Mouse (Mus musculus) midbrain, embryonic 16.5 days (tissue): ENCODE measurements around the gene Mrpl4. TPM values are rescaled to one million over a fixed set of nuclear protein-coding genes. Genes with fewer than 3 reads are reported as not detected.
"Not testable (repeated sequence)": the region's sequence is repeated elsewhere in the genome, so short reads cannot be mapped to it uniquely, and the experiment has no call there.

Source experiments
- ATAC-seq: fragments of 200-750 bp; cut with Nextera tagmentation; 2 replicates; pipeline ENCODE4 v1.8.0; 2017; ENCODE audit warnings: moderate TSS enrichment
- H3K27ac ChIP-seq: fragments of 300-500 bp; sonication (generic); 2 replicates; pipeline ENCODE4 v1.5.1; 2014; ENCODE audit warnings: mild to moderate bottlenecking, low read length, mixed read lengths
- H3K27me3 ChIP-seq: fragments of 300-500 bp; sonication (generic); 2 replicates; pipeline ENCODE4 v1.6.1; 2014; ENCODE audit warnings: low read depth, low read length, mixed read lengths; ENCODE audit not compliant: control insufficient read depth, insufficient read depth
- H3K36me3 ChIP-seq: fragments of 300-500 bp; sonication (generic); 2 replicates; pipeline ENCODE4 v1.6.1; 2014; ENCODE audit warnings: mild to moderate bottlenecking, low read length, moderate library complexity, mixed read lengths; ENCODE audit not compliant: control insufficient read depth, insufficient read depth
- H3K4me1 ChIP-seq: fragments of 300-500 bp; sonication (generic); 2 replicates; pipeline ENCODE4 v1.6.1; 2014; ENCODE audit warnings: mild to moderate bottlenecking, low read length, mixed read lengths; ENCODE audit not compliant: control insufficient read depth, insufficient read depth
- H3K4me2 ChIP-seq: fragments of 300-500 bp; sonication (generic); 2 replicates; pipeline ENCODE4 v1.6.1; 2014; ENCODE audit warnings: mild to moderate bottlenecking, low read length, mixed read lengths
- H3K4me3 ChIP-seq: fragments of 300-500 bp; sonication (generic); 2 replicates; pipeline ENCODE4 v1.5.1; 2014; ENCODE audit warnings: low read depth, mild to moderate bottlenecking, low read length, moderate library complexity, mixed read lengths
- H3K9ac ChIP-seq: fragments of 300-500 bp; sonication (generic); 2 replicates; pipeline ENCODE4 v1.6.1; 2014; ENCODE audit warnings: low read depth, low read length, mixed read lengths
- H3K9me3 ChIP-seq: fragments of 300-500 bp; sonication (generic); replicated peaks from 2 replicates; pipeline ENCODE4 v1.6.1; 2014; ENCODE audit warnings: mild to moderate bottlenecking, low read length, mixed read lengths; ENCODE audit not compliant: control insufficient read depth, poor library complexity, severe bottlenecking
- WGBS: fragments of 180-500 bp; shearing (Covaris S2); extraction: QIAGEN DNeasy Blood & Tissue Kit; methylation state at CpG from one replicate; pipeline ENCODE4 v1.1.7; 2014; 5-methylcytosine and 5-hydroxymethylcytosine counted together
- polyA plus RNA-seq: library from polyadenylated mRNA; unstranded; fragments of >200 nt; fragmentation: Nextera tagmentation; extraction: Ambion mirVana; gene quantifications from 2 replicates; pipeline ENCODE4 v1.2.1, GENCODE M21; 2015

Mrpl4 gene
- polyA plus RNA-seq, 1 experiment from 2014 or later = 104 TPM

DNA sequence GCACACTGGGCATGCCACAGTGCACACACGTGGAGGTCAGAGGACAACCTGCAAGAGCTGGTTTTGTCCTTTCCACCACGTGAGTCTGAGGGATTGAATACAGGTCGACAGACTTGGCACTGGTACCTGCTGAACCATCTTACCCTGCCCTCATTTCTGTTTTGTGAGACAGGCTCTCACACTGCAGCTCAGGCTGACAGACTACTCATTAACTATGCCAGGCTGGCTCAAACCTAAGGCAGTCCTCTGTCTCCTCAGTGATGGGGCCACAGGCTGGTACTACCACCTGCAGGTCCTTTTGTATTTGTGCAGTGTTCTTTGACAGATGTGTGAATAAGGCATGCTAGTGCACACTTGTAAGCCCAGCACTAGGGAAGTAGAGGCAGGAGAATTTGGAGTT lies 7.5 kb upstream of the Mrpl4 start:
- no peak overlapping the region for H3K4me3 ChIP-seq
- no peaks in the 10 kb centered on the region for H3K9me3 ChIP-seq
- no peak overlapping the region for H3K27ac ChIP-seq
- H3K9ac ChIP-seq = no peak overlapping the region
- H3K4me2 ChIP-seq = no peak overlapping the region
- ATAC-seq = no peak
- WGBS = 67% methylated on average over 3 of the region's 3 CpGs
- peaks cover 4% of the 10 kb centered on the region for H3K4me1 ChIP-seq
- no peaks in the 10 kb centered on the region for H3K27me3 ChIP-seq
- no peaks in the 10 kb centered on the region for H3K36me3 ChIP-seq

DNA sequence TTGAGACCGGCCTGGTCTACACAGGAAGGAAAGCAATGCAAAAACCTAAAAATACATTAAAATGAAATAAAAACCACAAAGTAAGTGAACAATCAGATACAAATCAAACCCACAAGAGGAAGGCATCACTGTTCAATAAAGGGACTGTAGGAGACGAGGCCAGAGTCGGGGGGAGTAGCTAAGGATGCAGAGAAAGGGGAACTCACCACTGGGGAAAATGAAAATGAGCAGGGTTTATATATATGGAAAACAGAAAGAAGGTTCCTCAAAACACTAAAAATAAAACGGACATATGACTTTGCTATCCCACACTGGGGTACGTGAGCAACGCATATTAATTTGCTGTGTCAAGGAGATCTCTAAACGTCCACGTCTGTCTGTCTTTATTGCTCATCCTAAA lies 5.5 kb upstream of the Mrpl4 start:
- 90% methylated on average over 8 of the region's 8 CpGs for WGBS
- Histone ChIP-seq H3K27me3 (no peaks in the 10 kb centered on the region), H3K9me3 (no peaks in the 10 kb centered on the region), H3K36me3 (no peaks in the 10 kb centered on the region), H3K4me2 (no peak overlapping the region), H3K4me1 (no peaks in the 10 kb centered on the region), H3K9ac (no peak overlapping the region), H3K27ac (no peak overlapping the region), H3K4me3 (no peak overlapping the region)
- no peak for ATAC-seq

DNA sequence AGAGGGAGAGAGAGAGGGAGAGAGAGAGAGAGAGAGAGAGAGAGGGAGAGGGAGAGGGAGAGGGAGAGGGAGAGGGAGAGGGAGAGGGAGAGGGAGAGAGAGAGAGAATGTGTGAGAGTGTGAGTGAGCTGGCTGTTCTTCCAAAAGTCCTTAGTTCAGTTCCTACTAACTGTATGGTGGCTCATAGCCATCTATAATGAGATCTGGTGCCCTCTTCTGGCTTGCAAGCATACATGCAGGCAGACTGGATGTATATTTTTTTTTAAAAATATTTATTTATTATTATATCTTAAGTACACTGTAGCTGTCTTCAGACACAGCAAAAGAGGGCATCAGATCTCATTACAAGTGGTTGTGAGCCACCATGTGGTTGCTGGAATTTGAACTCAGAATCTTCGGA lies 4.2 kb upstream of the Mrpl4 start:
- H3K4me1 ChIP-seq, H3K9me3 ChIP-seq, H3K4me3 ChIP-seq, H3K36me3 ChIP-seq, H3K4me2 ChIP-seq, H3K27me3 ChIP-seq, ATAC-seq, H3K9ac ChIP-seq, H3K27ac ChIP-seq: not testable (repeated sequence)
- 69% methylated on average over 1 of the region's 1 CpGs for WGBS

DNA sequence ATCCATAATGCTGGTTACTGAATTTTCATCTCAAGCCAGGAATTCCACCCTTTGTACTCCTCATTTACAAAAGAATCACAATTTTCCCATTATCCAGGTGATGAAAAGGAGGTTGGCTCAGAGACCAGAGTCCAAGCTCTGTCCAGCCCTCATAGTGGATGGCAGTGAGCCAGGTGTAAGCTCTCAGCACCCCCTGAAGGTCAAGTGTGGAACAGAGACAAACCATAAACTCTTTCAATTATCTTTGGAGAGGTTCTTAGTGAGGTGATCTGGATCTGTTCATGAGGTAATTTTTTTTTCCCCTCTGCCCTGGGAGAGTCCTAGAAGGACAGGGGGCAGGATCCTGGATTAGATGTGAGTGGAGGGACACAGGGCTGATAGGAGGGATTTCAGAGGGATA lies 1.7 kb upstream of the Mrpl4 start:
- H3K4me1 ChIP-seq = peaks cover 9% of the 10 kb centered on the region
- H3K4me3 ChIP-seq = no peak overlapping the region
- no peaks in the 10 kb centered on the region for H3K27me3 ChIP-seq
- H3K9ac ChIP-seq = no peak overlapping the region
- no peak overlapping the region for H3K27ac ChIP-seq
- ATAC-seq = no peak
- no peak overlapping the region for H3K4me2 ChIP-seq
- no peaks in the 10 kb centered on the region for H3K9me3 ChIP-seq
- H3K36me3 ChIP-seq = peaks cover 4% of the 10 kb centered on the region; the same call in 1 of the 2 replicates

DNA sequence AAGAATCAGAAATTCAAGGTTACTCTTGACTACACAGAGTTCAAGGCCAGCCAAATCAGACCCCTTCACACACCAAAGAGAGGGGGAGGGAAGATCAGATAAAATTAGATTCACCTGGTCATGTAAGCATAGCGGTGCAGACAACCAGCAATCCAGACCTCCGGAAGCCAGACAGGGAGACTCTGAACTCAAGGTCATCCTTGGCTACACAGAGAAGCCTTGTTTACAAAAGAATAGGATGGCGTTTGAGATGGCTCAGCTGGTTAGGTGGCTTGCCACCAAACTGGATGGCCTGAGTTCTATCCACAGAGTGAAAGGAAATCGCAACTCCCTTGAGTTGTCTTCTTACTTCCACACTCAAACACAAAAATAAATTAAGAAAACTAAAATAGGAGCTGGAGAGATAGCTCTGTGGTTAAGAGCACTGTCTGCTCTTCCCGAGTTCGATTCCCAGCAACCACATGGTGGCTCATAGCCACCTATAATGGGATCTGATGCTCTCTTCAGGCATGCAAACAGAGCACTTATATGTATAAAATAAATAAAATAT lies 812 bp upstream of the Mrpl4 start:
- 77% methylated on average over 6 of the region's 6 CpGs for WGBS
- Histone ChIP-seq H3K4me2 (no peak overlapping the region; the same call in 1 of the 2 replicates), H3K36me3 (peaks cover 11% of the 10 kb centered on the region), H3K9me3 (no peaks in the 10 kb centered on the region), H3K4me1 (peaks cover 9% of the 10 kb centered on the region), H3K9ac (no peak overlapping the region), H3K4me3 (no peak overlapping the region), H3K27ac (no peak overlapping the region), H3K27me3 (no peaks in the 10 kb centered on the region)
- ATAC-seq = no peak

DNA sequence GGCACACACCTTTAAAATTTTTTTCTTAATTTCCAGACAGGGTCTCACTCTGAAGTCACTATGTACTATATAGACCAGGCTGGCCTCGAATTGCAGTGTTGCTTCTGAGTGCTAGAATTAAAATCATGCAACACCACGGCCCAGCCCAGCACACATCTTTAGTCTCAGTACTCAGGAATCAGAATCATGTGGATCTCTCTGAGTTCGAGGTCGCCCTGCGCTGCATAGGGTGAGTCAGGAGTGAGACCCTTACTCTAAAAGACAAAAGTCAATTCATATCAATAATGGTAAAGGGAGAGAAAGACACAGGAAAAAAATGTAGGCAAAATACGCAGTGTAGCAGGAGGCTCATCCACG lies 290 bp upstream of the Mrpl4 start:
- peak; percentile 44 for ATAC-seq

DNA sequence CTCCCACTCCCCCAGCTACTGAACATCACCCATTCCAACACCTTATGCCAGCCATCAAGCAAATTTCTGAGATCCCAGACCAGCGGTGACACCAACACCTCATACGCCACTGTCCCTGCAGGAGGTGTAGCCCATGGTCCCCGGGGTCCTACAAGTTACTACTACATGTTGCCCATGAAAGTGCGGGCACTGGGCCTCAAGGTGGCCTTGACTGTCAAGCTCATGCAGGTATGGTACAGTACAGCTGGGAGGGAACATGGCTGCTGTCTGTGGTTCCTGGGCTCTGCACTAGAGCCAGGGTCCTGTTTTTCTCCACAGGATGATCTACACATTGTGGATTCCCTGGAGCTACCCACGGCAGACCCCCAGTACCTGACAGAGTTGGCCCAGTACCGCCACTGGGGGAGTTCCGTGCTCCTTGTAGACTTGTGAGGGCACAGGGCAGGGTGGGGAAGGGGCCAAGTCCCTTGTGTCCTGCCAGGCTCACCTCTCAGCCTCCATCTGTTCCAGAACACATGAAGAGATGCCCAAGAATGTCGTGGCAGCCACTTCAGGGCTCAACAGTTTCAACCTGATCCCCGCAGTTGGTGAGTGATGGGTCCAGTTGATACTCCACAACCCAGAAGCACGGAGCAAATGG lies 4.9 kb downstream of the Mrpl4 start:
- WGBS = 92% methylated on average over 10 of the region's 10 CpGs
- H3K4me1 ChIP-seq = peaks cover 7% of the 10 kb centered on the region
- H3K27me3 ChIP-seq = peaks cover 2% of the 10 kb centered on the region; the same call in 1 of the 2 replicates
- H3K9ac ChIP-seq = no peak overlapping the region
- H3K9me3 ChIP-seq = no peaks in the 10 kb centered on the region
- H3K27ac ChIP-seq = no peak overlapping the region
- peaks cover 23% of the 10 kb centered on the region for H3K36me3 ChIP-seq
- H3K4me3 ChIP-seq = no peak overlapping the region
- no peak for ATAC-seq
- no peak overlapping the region for H3K4me2 ChIP-seq

More for the DNA sequence above, 290 bp upstream of the Mrpl4 start:
- peaks cover 15% of the 10 kb centered on the region for H3K36me3 ChIP-seq
- peak overlapping the region; percentile 87 for H3K4me2 ChIP-seq
- peaks cover 9% of the 10 kb centered on the region for H3K4me1 ChIP-seq
- 13% methylated on average over 7 of the region's 7 CpGs for WGBS
- no peaks in the 10 kb centered on the region for H3K27me3 ChIP-seq
- H3K9me3 ChIP-seq = no peaks in the 10 kb centered on the region
- H3K9ac ChIP-seq = peak overlapping the region; percentile 82
- peak overlapping the region; percentile 80 for H3K27ac ChIP-seq
- H3K4me3 ChIP-seq = peak overlapping the region; percentile 59

DNA sequence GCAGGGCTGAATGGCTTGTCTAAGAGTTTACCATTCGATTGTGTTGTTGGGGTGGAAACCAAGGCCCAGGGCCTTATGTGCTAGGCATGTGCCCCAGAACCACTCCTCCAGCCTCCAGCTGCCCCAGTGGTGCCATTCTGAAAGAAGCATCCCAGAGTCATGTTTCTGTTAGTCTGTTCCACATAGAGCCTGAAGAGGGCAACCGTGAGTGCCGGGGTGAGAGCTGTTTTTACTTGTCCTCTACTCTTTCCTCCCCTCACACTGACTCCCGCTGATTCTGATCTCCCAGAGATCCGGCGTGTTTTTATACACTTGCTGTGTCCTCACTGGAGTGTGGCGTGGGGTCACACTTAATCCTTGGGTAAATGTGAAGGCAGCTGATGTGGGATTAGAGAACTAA lies 5.5 kb downstream of the Mrpl4 start:
- Histone ChIP-seq H3K9me3 (no peaks in the 10 kb centered on the region), H3K9ac (no peak overlapping the region), H3K4me1 (peaks cover 7% of the 10 kb centered on the region), H3K4me3 (no peak overlapping the region), H3K27me3 (peaks cover 2% of the 10 kb centered on the region; the same call in 1 of the 2 replicates), H3K27ac (no peak overlapping the region), H3K4me2 (no peak overlapping the region), H3K36me3 (peaks cover 23% of the 10 kb centered on the region)
- 86% methylated on average over 7 of the region's 7 CpGs for WGBS
- no peak for ATAC-seq

DNA sequence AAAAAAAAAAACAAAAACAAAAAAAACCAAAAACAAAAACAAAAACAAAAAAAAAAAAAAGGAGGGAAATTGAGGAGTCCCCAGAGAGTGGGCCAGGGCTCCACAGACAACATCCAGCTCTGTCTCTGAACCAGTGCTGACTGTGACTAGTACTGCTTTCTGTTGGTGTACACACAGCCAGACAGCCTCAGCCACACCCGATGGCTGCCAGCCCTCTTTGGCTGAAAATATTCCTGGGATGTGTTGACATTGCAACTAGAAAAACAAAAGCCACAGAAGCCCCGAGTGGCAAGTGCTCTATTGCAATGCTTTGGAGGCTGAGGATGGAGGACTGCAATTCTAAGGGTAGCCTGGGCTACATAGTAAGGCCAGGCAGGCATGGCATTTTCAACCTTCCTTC lies 7.8 kb downstream of the Mrpl4 start:
- no peaks in the 10 kb centered on the region for H3K9me3 ChIP-seq
- peaks cover 15% of the 10 kb centered on the region for H3K27me3 ChIP-seq
- 74% methylated on average over 2 of the region's 2 CpGs for WGBS
- H3K4me2 ChIP-seq = no peak overlapping the region
- no peak overlapping the region for H3K27ac ChIP-seq
- no peak overlapping the region for H3K4me3 ChIP-seq
- no peak for ATAC-seq
- no peak overlapping the region for H3K9ac ChIP-seq
- H3K4me1 ChIP-seq = no peaks in the 10 kb centered on the region
- H3K36me3 ChIP-seq = peaks cover 19% of the 10 kb centered on the region
